Mouse (Mus musculus) lung, adult 2 months (tissue): ENCODE data around the gene Ppp1r15a. TPM values are rescaled to one million over a fixed set of nuclear protein-coding genes. Genes with fewer than 3 reads are reported as not detected.

Source experiments
- DNase-seq: peaks from one replicate; pipeline ENCODE4 v3.0.0; 2022
- H3K4me1 ChIP-seq: fragments of 200-500 bp; 2 replicates; pipeline ENCODE4 v1.6.1; 2011; ENCODE audit warnings: low read length; ENCODE audit not compliant: control insufficient read depth, insufficient read depth
- H3K4me3 ChIP-seq: fragments of 200-500 bp; replicated peaks from 2 replicates; pipeline ENCODE3; 2011; ENCODE audit warnings: low read depth, mild to moderate bottlenecking, control low read depth, low read length; ENCODE audit errors: extremely low read depth
- CTCF ChIP-seq: fragments of 200-500 bp; IDR thresholded peaks from 2 replicates; pipeline ENCODE4 v1.5.1; 2011; ENCODE audit warnings: mild to moderate bottlenecking, low read length, control low read depth; ENCODE audit not compliant: insufficient read depth
- POLR2A ChIP-seq: fragments of 200-500 bp; IDR thresholded peaks from 2 replicates; pipeline ENCODE4 v1.6.1; 2011; ENCODE audit warnings: low read depth, mild to moderate bottlenecking, control low read depth, low read length, borderline replicate concordance; ENCODE audit errors: extremely low read depth
- WGBS: fragments of 180-500 bp; shearing (Covaris S2); methylation state at CpG from one replicate; pipeline ENCODE4 v1.1.7; 2018; 5-methylcytosine and 5-hydroxymethylcytosine counted together
- polyA plus RNA-seq: library from polyadenylated mRNA; depleted of rRNA; stranded (reverse); fragments of >200 nt; gene quantifications from 2 replicates; pipeline ENCODE4 v1.2.3, GENCODE M21; 2012

The Ppp1r15a gene
- polyA plus RNA-seq, 1 experiment = 58.6 TPM

- DNase-seq = no peak
- TF ChIP-seq CTCF = no peak
- no peak for TF ChIP-seq POLR2A
- whole genome bisulfite sequencing = 69% methylated on average over 8 of the region's 8 CpGs
- no peak overlapping the region for H3K4me3 ChIP-seq
- peaks cover 7% of the 10 kb centered on the region for H3K4me1 ChIP-seq
These were observed 41.2 kb upstream of the Ppp1r15a start for GRCm38 (mm10) chr7:45567112-45567779.

- Histone ChIP-seq H3K4me1 (peaks cover 3% of the 10 kb centered on the region), H3K4me3 (no peak overlapping the region)
- TF ChIP-seq CTCF = no peak
- TF ChIP-seq POLR2A = no peak
- DNase-seq = no peak
- 92% methylated on average over 9 of the region's 9 CpGs for WGBS
These were observed 39.4 kb upstream of the Ppp1r15a start for GRCm38 (mm10) chr7:45565446-45565845.

GRCm38 (mm10) chr7:45564811-45565210 lies 38.7 kb upstream of the Ppp1r15a start:
- Histone ChIP-seq H3K4me1 (peaks cover under 1% of the 10 kb centered on the region), H3K4me3 (no peak overlapping the region)
- DNase-seq = no peak
- WGBS = 70% methylated on average over 2 of the region's 2 CpGs
- no peak for TF ChIP-seq POLR2A
- TF ChIP-seq CTCF = no peak

- 37% methylated on average over 12 of the region's 12 CpGs for WGBS
- Histone ChIP-seq H3K4me1 (no peaks in the 10 kb centered on the region), H3K4me3 (no peak overlapping the region)
- DNase-seq = no peak
- no peak for TF ChIP-seq CTCF
- TF ChIP-seq POLR2A = no peak
These were observed 35.8 kb upstream of the Ppp1r15a start for GRCm38 (mm10) chr7:45561624-45562520.

- TF ChIP-seq CTCF (peak; percentile 95), POLR2A (no peak)
- Histone ChIP-seq H3K4me1 (no peaks in the 10 kb centered on the region), H3K4me3 (no peak overlapping the region)
- 15% methylated on average over 17 of the region's 17 CpGs for WGBS
- peak; percentile 79 for DNase-seq
These were observed 35.0 kb upstream of the Ppp1r15a start for GRCm38 (mm10) chr7:45560843-45561623.

- 60% methylated on average over 7 of the region's 7 CpGs for WGBS
- DNase-seq = no peak
- TF ChIP-seq CTCF (no peak), POLR2A (no peak)
- no peak overlapping the region for H3K4me3 ChIP-seq
- no peaks in the 10 kb centered on the region for H3K4me1 ChIP-seq
These were observed 34.2 kb upstream of the Ppp1r15a start for GRCm38 (mm10) chr7:45560241-45560640.

GRCm38 (mm10) chr7:45558907-45559306 lies 32.8 kb upstream of the Ppp1r15a start:
- 38% methylated on average over 6 of the region's 6 CpGs for WGBS
- no peak for DNase-seq
- H3K4me1 ChIP-seq = no peaks in the 10 kb centered on the region
- TF ChIP-seq POLR2A (no peak), CTCF (no peak)
- no peak overlapping the region for H3K4me3 ChIP-seq

GRCm38 (mm10) chr7:45555787-45556186 lies 29.7 kb upstream of the Ppp1r15a start:
- Histone ChIP-seq H3K4me3 (no peak overlapping the region), H3K4me1 (no peaks in the 10 kb centered on the region)
- WGBS = 24% methylated on average over 8 of the region's 8 CpGs
- peak; percentile 80 for TF ChIP-seq CTCF
- no peak for TF ChIP-seq POLR2A
- peak; percentile 77 for DNase-seq

GRCm38 (mm10) chr7:45554744-45555143 lies 28.7 kb upstream of the Ppp1r15a start, which contains the start of gene Hsd17b14:
Hsd17b14 (plus strand) TSS chr7:45554893.
- 28% methylated on average over 8 of the region's 8 CpGs for WGBS
- no peaks in the 10 kb centered on the region for H3K4me1 ChIP-seq
- H3K4me3 ChIP-seq = no peak within 1 kb of the TSS
- DNase-seq = no peak
- no peak for TF ChIP-seq POLR2A
- no peak for TF ChIP-seq CTCF

- no peaks in the 10 kb centered on the region for H3K4me1 ChIP-seq
- H3K4me3 ChIP-seq = no peak overlapping the region
- DNase-seq = no peak
- WGBS = 90% methylated on average over 2 of the region's 2 CpGs
- TF ChIP-seq POLR2A (no peak), CTCF (no peak)
These were observed 27.9 kb upstream of the Ppp1r15a start for GRCm38 (mm10) chr7:45553990-45554389.
